Mouse (Mus musculus): ENCODE measurements around the gene Rprd2. TPM values are rescaled to one million over a fixed set of nuclear protein-coding genes. Genes with fewer than 3 reads are reported as not detected.
"Not testable (repeated sequence)": the region's sequence is repeated elsewhere in the genome, so short reads cannot be mapped to it uniquely, and the experiment has no call there.

The Rprd2 gene
- polyA plus RNA-seq, 1 experiment, result 20.1 TPM

DNA sequence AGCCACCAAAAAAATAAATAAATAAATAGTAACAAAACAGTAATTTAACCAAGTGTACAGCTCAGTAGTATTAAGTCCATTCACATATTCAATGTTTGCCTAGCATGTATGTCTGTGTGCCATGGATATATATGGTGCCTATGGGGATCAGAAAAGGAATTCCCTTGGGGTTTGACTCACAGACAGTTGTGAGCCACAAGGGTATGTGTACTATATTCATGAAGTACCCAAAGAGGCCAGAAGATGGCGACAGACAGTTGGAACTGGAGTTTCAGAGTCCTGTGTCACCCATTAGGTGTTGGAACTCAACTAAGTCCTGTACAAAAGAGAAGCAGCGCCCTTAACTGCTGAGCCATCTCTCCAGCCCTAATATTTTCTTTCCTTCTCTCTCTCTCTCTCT lies 43.1 kb upstream of the Rprd2 start:
- Histone ChIP-seq H3K27me3 (ENCODE audit: control insufficient read depth, insufficient read depth, low read length) (no peaks in the 10 kb centered on the region), H3K36me3 (ENCODE audit: control insufficient read depth, insufficient read depth, low read length) (peaks cover 5% of the 10 kb centered on the region; the same call in 1 of the 2 replicates), H3K27ac (ENCODE audit: control insufficient read depth, insufficient read depth, low read length) (no peak overlapping the region), H3K4me1 (replicated peaks; ENCODE audit: control insufficient read depth, insufficient read depth, low read length) (no peaks in the 10 kb centered on the region), H3K4me3 (ENCODE audit: control insufficient read depth, insufficient read depth, low read length) (no peak overlapping the region)
- no peak for TF ChIP-seq CTCF (IDR thresholded peaks at IDR 0.05; ENCODE audit: borderline replicate concordance, control insufficient read depth, extremely low read depth, insufficient read depth, low read length, poor library complexity)
- TF ChIP-seq POLR2A (IDR thresholded peaks at IDR 0.05; ENCODE audit: control insufficient read depth, extremely low read depth, insufficient read depth, low read length, poor library complexity), result no peak
- DNase-seq, result peak; percentile 85
- 36% methylated on average over 2 of the region's 2 CpGs for WGBS

- Histone ChIP-seq H3K4me3 (ENCODE audit: control insufficient read depth, insufficient read depth, low read length) (no peak overlapping the region), H3K4me1 (replicated peaks; ENCODE audit: control insufficient read depth, insufficient read depth, low read length) (no peaks in the 10 kb centered on the region), H3K27ac (ENCODE audit: control insufficient read depth, insufficient read depth, low read length) (no peak overlapping the region), H3K27me3 (ENCODE audit: control insufficient read depth, insufficient read depth, low read length) (no peaks in the 10 kb centered on the region), H3K36me3 (ENCODE audit: control insufficient read depth, insufficient read depth, low read length) (peaks cover 5% of the 10 kb centered on the region; the same call in 1 of the 2 replicates)
- DNase-seq, result peak; percentile 34
- WGBS, result 86% methylated on average over 10 of the region's 10 CpGs
- TF ChIP-seq POLR2A (IDR thresholded peaks at IDR 0.05; ENCODE audit: control insufficient read depth, extremely low read depth, insufficient read depth, low read length, poor library complexity) (no peak), CTCF (IDR thresholded peaks at IDR 0.05; ENCODE audit: borderline replicate concordance, control insufficient read depth, extremely low read depth, insufficient read depth, low read length, poor library complexity) (0 out of 2 replicates have a peak, but pooled peaks have one; percentile 12)
These were observed 42.6 kb upstream of the Rprd2 start for GRCm38 (mm10) chr3:95861216-95861615.

- 87% methylated on average over 3 of the region's 3 CpGs for WGBS
- TF ChIP-seq POLR2A (IDR thresholded peaks at IDR 0.05; ENCODE audit: control insufficient read depth, extremely low read depth, insufficient read depth, low read length, poor library complexity), result no peak
- no peak for TF ChIP-seq CTCF (IDR thresholded peaks at IDR 0.05; ENCODE audit: borderline replicate concordance, control insufficient read depth, extremely low read depth, insufficient read depth, low read length, poor library complexity)
These were observed 41.7 kb upstream of the Rprd2 start for GRCm38 (mm10) chr3:95860323-95860722.

GRCm38 (mm10) chr3:95858278-95858677 lies 39.6 kb upstream of the Rprd2 start:
- H3K36me3 ChIP-seq (ENCODE audit: control insufficient read depth, insufficient read depth, low read length); H3K4me3 ChIP-seq (ENCODE audit: control insufficient read depth, insufficient read depth, low read length); H3K27ac ChIP-seq (ENCODE audit: control insufficient read depth, insufficient read depth, low read length); DNase-seq; H3K27me3 ChIP-seq (ENCODE audit: control insufficient read depth, insufficient read depth, low read length); H3K4me1 ChIP-seq (replicated peaks; ENCODE audit: control insufficient read depth, insufficient read depth, low read length): not testable (repeated sequence)
- WGBS, result 88% methylated on average over 3 of the region's 3 CpGs

More at GRCm38 (mm10) chr3:95860323-95860722, 41.7 kb upstream of the Rprd2 start:
- no peaks in the 10 kb centered on the region for H3K27me3 ChIP-seq (ENCODE audit: control insufficient read depth, insufficient read depth, low read length)
- no peak overlapping the region for H3K4me3 ChIP-seq (ENCODE audit: control insufficient read depth, insufficient read depth, low read length)
- DNase-seq, result no peak
- H3K4me1 ChIP-seq (replicated peaks; ENCODE audit: control insufficient read depth, insufficient read depth, low read length), result no peaks in the 10 kb centered on the region
- peaks cover 5% of the 10 kb centered on the region; the same call in 1 of the 2 replicates for H3K36me3 ChIP-seq (ENCODE audit: control insufficient read depth, insufficient read depth, low read length)
- no peak overlapping the region for H3K27ac ChIP-seq (ENCODE audit: control insufficient read depth, insufficient read depth, low read length)

GRCm38 (mm10) chr3:95857050-95857449 lies 38.4 kb upstream of the Rprd2 start:
- not testable (repeated sequence) for H3K36me3 ChIP-seq (ENCODE audit: control insufficient read depth, insufficient read depth, low read length); DNase-seq; H3K27me3 ChIP-seq (ENCODE audit: control insufficient read depth, insufficient read depth, low read length); H3K4me3 ChIP-seq (ENCODE audit: control insufficient read depth, insufficient read depth, low read length); H3K4me1 ChIP-seq (replicated peaks; ENCODE audit: control insufficient read depth, insufficient read depth, low read length); H3K27ac ChIP-seq (ENCODE audit: control insufficient read depth, insufficient read depth, low read length)
- 97% methylated on average over 1 of the region's 1 CpGs for WGBS

- 43% methylated on average over 7 of the region's 7 CpGs for WGBS
- H3K27me3 ChIP-seq (ENCODE audit: control insufficient read depth, insufficient read depth, low read length), result no peaks in the 10 kb centered on the region
- TF ChIP-seq POLR2A (IDR thresholded peaks at IDR 0.05; ENCODE audit: control insufficient read depth, extremely low read depth, insufficient read depth, low read length, poor library complexity), result no peak
- no peak for TF ChIP-seq CTCF (IDR thresholded peaks at IDR 0.05; ENCODE audit: borderline replicate concordance, control insufficient read depth, extremely low read depth, insufficient read depth, low read length, poor library complexity)
- H3K4me1 ChIP-seq (replicated peaks; ENCODE audit: control insufficient read depth, insufficient read depth, low read length), result no peaks in the 10 kb centered on the region
- DNase-seq, result no peak
- peaks cover 15% of the 10 kb centered on the region for H3K36me3 ChIP-seq (ENCODE audit: control insufficient read depth, insufficient read depth, low read length)
- peak overlapping the region; percentile 65 for H3K4me3 ChIP-seq (ENCODE audit: control insufficient read depth, insufficient read depth, low read length)
- H3K27ac ChIP-seq (ENCODE audit: control insufficient read depth, insufficient read depth, low read length), result no peak overlapping the region
These were observed 37.5 kb upstream of the Rprd2 start for GRCm38 (mm10) chr3:95856115-95856514.

- DNase-seq, result peak; percentile 97
- H3K4me3 ChIP-seq (ENCODE audit: control insufficient read depth, insufficient read depth, low read length), result peak within 1 kb of the TSS; percentile 65
- under 1% methylated on average over 56 of the region's 56 CpGs for WGBS
- H3K27me3 ChIP-seq (ENCODE audit: control insufficient read depth, insufficient read depth, low read length), result no peaks in the 10 kb centered on the region
- TF ChIP-seq CTCF (IDR thresholded peaks at IDR 0.05; ENCODE audit: borderline replicate concordance, control insufficient read depth, extremely low read depth, insufficient read depth, low read length, poor library complexity), result peak; percentile 56; the same call in 1 of the 2 replicates
- TF ChIP-seq POLR2A (IDR thresholded peaks at IDR 0.05; ENCODE audit: control insufficient read depth, extremely low read depth, insufficient read depth, low read length, poor library complexity), result peak; percentile 91
- H3K4me1 ChIP-seq (replicated peaks; ENCODE audit: control insufficient read depth, insufficient read depth, low read length), result no peaks in the 10 kb centered on the region
- peaks cover 20% of the 10 kb centered on the region for H3K36me3 ChIP-seq (ENCODE audit: control insufficient read depth, insufficient read depth, low read length)
- H3K27ac ChIP-seq (ENCODE audit: control insufficient read depth, insufficient read depth, low read length), result peak within 1 kb of the TSS; percentile 4; the same call in 1 of the 2 replicates
These were observed 36.9 kb upstream of the Rprd2 start, which contains the start of gene Prpf3 for GRCm38 (mm10) chr3:95855502-95856089. TSS of gene Prpf3 (minus strand) at chr3:95855885.

Data from thymus, adult 2 months (tissue).